Mouse (Mus musculus): Measurements from ENCODE around the gene Smim24. TPM values are rescaled to one million over a fixed set of nuclear protein-coding genes. Genes with fewer than 3 reads are reported as not detected.
A peak's percentile ranks its signal among the peaks of the same experiment; 100 is the strongest.

Gene Smim24
- total RNA-seq, 2 experiments from 2014 or later = 0.89 to 1.5 TPM

GRCm38 (mm10) chr10:81363436-81364346 lies 29.2 kb upstream of the Smim24 start:
- intact Hi-C loops (cut with DNase I) = no loop called here

GRCm38 (mm10) chr10:81364666-81365065 lies 28.2 kb upstream of the Smim24 start:
- no peak for DNase-seq (ENCODE audit: low spot score in 2 of 2)
- intact Hi-C loops (cut with DNase I) = no loop called here

More at GRCm38 (mm10) chr10:81363436-81364346, 29.2 kb upstream of the Smim24 start:
- DNase-seq (ENCODE audit: low spot score in 2 of 2) = no peak

- intact Hi-C loops (cut with DNase I) = no loop called here
- peak; percentile 50 to 76 for DNase-seq (ENCODE audit: low spot score in 2 of 2)
Observed at GRCm38 (mm10) chr10:81365073-81365472, 27.8 kb upstream of the Smim24 start.

GRCm38 (mm10) chr10:81365672-81366476 lies 27.0 kb upstream of the Smim24 start, which contains the start of gene 4930404N11Rik:
Gene 4930404N11Rik (minus strand): TSS chr10:81365816.
- intact Hi-C loops (cut with DNase I) = no loop called here
- no peak for DNase-seq (ENCODE audit: low spot score in 2 of 2)

- intact Hi-C loops (cut with DNase I) = no loop called here
- DNase-seq (ENCODE audit: low spot score in 2 of 2) = no peak
Observed at GRCm38 (mm10) chr10:81366477-81367206, 26.2 kb upstream of the Smim24 start.

GRCm38 (mm10) chr10:81367207-81367495 lies 25.7 kb upstream of the Smim24 start:
- intact Hi-C loops (cut with DNase I) = no loop called here
- no peak for DNase-seq (ENCODE audit: low spot score in 2 of 2)

GRCm38 (mm10) chr10:81375322-81375721 lies 17.5 kb upstream of the Smim24 start:
- DNase-seq (ENCODE audit: low spot score in 2 of 2) = no peak
- intact Hi-C loops (cut with DNase I) = no loop called here

GRCm38 (mm10) chr10:81376561-81377361 lies 16.1 kb upstream of the Smim24 start:
- intact Hi-C loops (cut with DNase I) = no loop called here

GRCm38 (mm10) chr10:81377362-81377664 lies 15.5 kb upstream of the Smim24 start:
- intact Hi-C loops (cut with DNase I) = no loop called here
- DNase-seq (ENCODE audit: low spot score in 2 of 2) = no peak

More at GRCm38 (mm10) chr10:81376561-81377361, 16.1 kb upstream of the Smim24 start:
- DNase-seq (ENCODE audit: low spot score in 2 of 2) = no peak

GRCm38 (mm10) chr10:81377793-81378552 lies 14.9 kb upstream of the Smim24 start, which contains the start of gene Fzr1:
Gene Fzr1 (minus strand): TSS chr10:81378516.
- no peak for DNase-seq (ENCODE audit: low spot score in 2 of 2)
- intact Hi-C loops (cut with DNase I) = no loop called here

- intact Hi-C loops (cut with DNase I) = no loop called here
- peak; percentile 100 for DNase-seq (ENCODE audit: low spot score in 2 of 2)
Observed at GRCm38 (mm10) chr10:81378553-81379182, 14.2 kb upstream of the Smim24 start.

GRCm38 (mm10) chr10:81379183-81379553 lies 13.7 kb upstream of the Smim24 start:
- intact Hi-C loops (cut with DNase I) = no loop called here
- DNase-seq (ENCODE audit: low spot score in 2 of 2) = no peak

- intact Hi-C loops (cut with DNase I) = no loop called here
- no peak for DNase-seq (ENCODE audit: low spot score in 2 of 2)
Observed at GRCm38 (mm10) chr10:81379809-81380378, 13.0 kb upstream of the Smim24 start.

- intact Hi-C loops (cut with DNase I) = no loop called here
- no peak for DNase-seq (ENCODE audit: low spot score in 2 of 2)
Observed at GRCm38 (mm10) chr10:81382039-81382438, 10.8 kb upstream of the Smim24 start.

GRCm38 (mm10) chr10:81383802-81384604 lies 8.8 kb upstream of the Smim24 start, which contains the start of the genes Dohh and Gm48551:
Gene Dohh (plus strand): TSS chr10:81384428.
Gene Gm48551 (plus strand): TSS chr10:81384466.
- peak; percentile 98 to 99 for DNase-seq (ENCODE audit: low spot score in 2 of 2)
- intact Hi-C loops (cut with DNase I) = no loop called here

- DNase-seq (ENCODE audit: low spot score in 2 of 2) = no peak
- intact Hi-C loops (cut with DNase I) = no loop called here
Observed at GRCm38 (mm10) chr10:81384605-81384982, 8.3 kb upstream of the Smim24 start.
